Mouse (Mus musculus): Measurements from ENCODE around the gene Fbxw7. TPM values are rescaled to one million over a fixed set of nuclear protein-coding genes. Genes with fewer than 3 reads are reported as not detected.

The Fbxw7 gene
- polyA plus RNA-seq, 1 experiment from 2014 or later, result 16.8 TPM

DNA sequence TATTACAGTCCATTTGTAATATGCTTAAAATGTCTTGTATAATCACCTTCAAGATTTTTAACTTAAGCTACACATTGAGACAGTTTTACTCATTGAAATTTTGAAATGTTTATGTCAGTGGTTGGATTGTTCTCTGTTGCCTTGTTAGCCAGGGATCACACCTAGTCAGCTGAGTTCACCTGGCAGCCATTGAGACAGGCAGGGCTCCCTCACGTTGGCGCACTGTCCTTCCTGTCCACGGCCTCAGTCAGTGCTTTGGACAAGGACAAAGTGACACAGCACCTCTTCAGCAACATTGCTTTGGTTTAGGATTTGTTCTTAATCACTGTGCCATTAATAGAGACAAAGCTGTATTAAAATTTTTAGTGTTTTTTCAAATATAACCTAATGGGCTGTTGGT is 114.1 kb downstream of the Fbxw7 start:
- 89% methylated on average over 3 of the region's 3 CpGs for WGBS
- Histone ChIP-seq H3K4me1 (ENCODE audit: control insufficient read depth, insufficient read depth, low read length) (peaks cover 4% of the 10 kb centered on the region; the same call in 1 of the 2 replicates), H3K36me3 (ENCODE audit: control insufficient read depth, insufficient read depth, low read length) (no peaks in the 10 kb centered on the region), H3K27me3 (ENCODE audit: control insufficient read depth, insufficient read depth, low read length) (no peaks in the 10 kb centered on the region), H3K4me3 (ENCODE audit: low read depth, low read length) (no peak overlapping the region), H3K4me2 (replicated peaks; ENCODE audit: low read depth, low read length) (no peak overlapping the region), H3K9ac (replicated peaks; ENCODE audit: low read depth, low read length) (no peak overlapping the region), H3K27ac (ENCODE audit: low read length) (no peak overlapping the region), H3K9me3 (ENCODE audit: control insufficient read depth, low read depth, low read length) (no peaks in the 10 kb centered on the region)
- ATAC-seq (ENCODE audit: insufficient number of reproducible peaks, insufficient read depth, low FRiP score, low read depth), result no peak

GRCm38 (mm10) chr3:84930683-84931082 is 115.6 kb downstream of the Fbxw7 start:
- H3K4me1 ChIP-seq (ENCODE audit: control insufficient read depth, insufficient read depth, low read length), result peaks cover 1% of the 10 kb centered on the region; the same call in 1 of the 2 replicates
- no peaks in the 10 kb centered on the region for H3K36me3 ChIP-seq (ENCODE audit: control insufficient read depth, insufficient read depth, low read length)
- H3K27me3 ChIP-seq (ENCODE audit: control insufficient read depth, insufficient read depth, low read length), result no peaks in the 10 kb centered on the region
- H3K27ac ChIP-seq (ENCODE audit: low read length), result no peak overlapping the region
- no peak for ATAC-seq (ENCODE audit: insufficient number of reproducible peaks, insufficient read depth, low FRiP score, low read depth)
- no peak overlapping the region for H3K4me3 ChIP-seq (ENCODE audit: low read depth, low read length)
- WGBS, result 61% methylated on average over 3 of the region's 3 CpGs
- H3K9ac ChIP-seq (replicated peaks; ENCODE audit: low read depth, low read length), result no peak overlapping the region
- H3K4me2 ChIP-seq (replicated peaks; ENCODE audit: low read depth, low read length), result no peak overlapping the region
- no peaks in the 10 kb centered on the region for H3K9me3 ChIP-seq (ENCODE audit: control insufficient read depth, low read depth, low read length)

DNA sequence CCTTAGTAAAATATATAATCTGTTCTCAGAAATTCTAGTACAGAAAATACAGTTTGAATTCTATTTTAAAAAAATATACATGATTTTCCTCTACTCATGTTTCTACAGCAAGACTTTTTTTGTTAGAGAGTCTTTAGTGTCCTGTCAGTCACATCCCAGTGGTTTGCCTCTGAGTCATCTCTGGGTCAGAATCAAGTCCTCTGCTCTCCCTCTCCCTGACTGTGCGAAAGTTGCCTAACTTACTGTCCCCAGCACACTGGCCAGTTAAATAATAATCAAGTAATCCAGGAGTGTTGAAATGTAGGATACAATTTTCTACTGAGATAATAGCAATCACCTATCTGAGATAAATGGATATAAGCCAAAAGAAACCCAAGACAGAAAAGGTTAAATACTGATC is 120.7 kb downstream of the Fbxw7 start:
- 78% methylated on average over 1 of the region's 1 CpGs for WGBS
- Histone ChIP-seq H3K36me3 (ENCODE audit: control insufficient read depth, insufficient read depth, low read length) (no peaks in the 10 kb centered on the region), H3K9me3 (ENCODE audit: control insufficient read depth, low read depth, low read length) (no peaks in the 10 kb centered on the region), H3K9ac (replicated peaks; ENCODE audit: low read depth, low read length) (no peak overlapping the region), H3K4me1 (ENCODE audit: control insufficient read depth, insufficient read depth, low read length) (no peaks in the 10 kb centered on the region), H3K27ac (ENCODE audit: low read length) (no peak overlapping the region), H3K27me3 (ENCODE audit: control insufficient read depth, insufficient read depth, low read length) (no peaks in the 10 kb centered on the region), H3K4me3 (ENCODE audit: low read depth, low read length) (no peak overlapping the region), H3K4me2 (replicated peaks; ENCODE audit: low read depth, low read length) (no peak overlapping the region)
- ATAC-seq (ENCODE audit: insufficient number of reproducible peaks, insufficient read depth, low FRiP score, low read depth), result no peak

DNA sequence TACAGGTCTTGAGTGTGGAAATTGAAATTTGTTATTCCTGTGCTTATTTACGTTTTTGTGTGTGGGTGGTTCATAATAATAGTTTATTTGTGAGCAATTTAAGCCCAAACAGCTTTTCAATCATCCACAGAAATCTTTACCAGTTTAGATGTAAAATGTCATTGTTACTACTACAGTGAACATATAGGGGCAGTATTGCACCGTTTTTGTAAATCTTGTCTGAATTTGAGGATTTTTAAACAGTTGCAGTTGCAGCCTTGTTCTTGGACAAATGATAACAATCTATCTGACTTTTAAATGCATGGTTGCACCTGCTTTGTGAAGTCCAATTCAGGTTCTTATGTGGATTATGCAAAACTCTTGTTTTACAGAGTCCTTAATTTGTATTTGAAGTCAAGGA is 121.2 kb downstream of the Fbxw7 start:
- Histone ChIP-seq H3K4me3 (ENCODE audit: low read depth, low read length) (no peak overlapping the region), H3K27me3 (ENCODE audit: control insufficient read depth, insufficient read depth, low read length) (no peaks in the 10 kb centered on the region), H3K4me1 (ENCODE audit: control insufficient read depth, insufficient read depth, low read length) (no peaks in the 10 kb centered on the region), H3K9me3 (ENCODE audit: control insufficient read depth, low read depth, low read length) (no peaks in the 10 kb centered on the region), H3K9ac (replicated peaks; ENCODE audit: low read depth, low read length) (no peak overlapping the region), H3K4me2 (replicated peaks; ENCODE audit: low read depth, low read length) (no peak overlapping the region), H3K27ac (ENCODE audit: low read length) (no peak overlapping the region), H3K36me3 (ENCODE audit: control insufficient read depth, insufficient read depth, low read length) (no peaks in the 10 kb centered on the region)
- 40% methylated on average over 2 of the region's 2 CpGs for WGBS
- no peak for ATAC-seq (ENCODE audit: insufficient number of reproducible peaks, insufficient read depth, low FRiP score, low read depth)

DNA sequence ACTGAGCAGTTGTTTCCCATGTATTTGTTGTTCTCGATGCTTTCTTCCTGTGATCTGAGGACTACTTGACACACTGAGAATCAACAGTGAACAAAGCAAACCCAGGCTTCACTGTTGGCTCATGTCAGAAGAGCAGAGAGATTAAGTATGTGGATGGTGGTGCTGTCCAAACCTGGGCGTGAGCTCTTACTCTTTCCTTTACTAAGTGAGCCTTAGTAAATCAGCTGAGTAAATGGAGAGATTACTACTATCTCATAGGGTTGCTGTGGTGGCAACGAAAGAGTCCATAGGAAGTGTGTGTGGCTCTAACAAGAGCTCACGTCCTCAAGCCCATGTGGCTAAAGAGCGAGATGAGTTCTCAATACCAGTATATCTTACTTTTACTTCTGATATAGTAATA is 121.9 kb downstream of the Fbxw7 start:
- WGBS, result 76% methylated on average over 5 of the region's 5 CpGs
- ATAC-seq (ENCODE audit: insufficient number of reproducible peaks, insufficient read depth, low FRiP score, low read depth), result no peak
- no peaks in the 10 kb centered on the region for H3K4me1 ChIP-seq (ENCODE audit: control insufficient read depth, insufficient read depth, low read length)

GRCm38 (mm10) chr3:84937360-84938355 is 122.6 kb downstream of the Fbxw7 start:
- H3K27ac ChIP-seq (ENCODE audit: low read length), result no peak overlapping the region
- H3K4me3 ChIP-seq (ENCODE audit: low read depth, low read length), result no peak overlapping the region
- no peak overlapping the region for H3K4me2 ChIP-seq (replicated peaks; ENCODE audit: low read depth, low read length)
- H3K9ac ChIP-seq (replicated peaks; ENCODE audit: low read depth, low read length), result no peak overlapping the region
- peak; percentile 61; the same call in 1 of the 2 replicates for ATAC-seq (ENCODE audit: insufficient number of reproducible peaks, insufficient read depth, low FRiP score, low read depth)
- no peaks in the 10 kb centered on the region for H3K9me3 ChIP-seq (ENCODE audit: control insufficient read depth, low read depth, low read length)
- no peaks in the 10 kb centered on the region for H3K27me3 ChIP-seq (ENCODE audit: control insufficient read depth, insufficient read depth, low read length)
- no peaks in the 10 kb centered on the region for H3K36me3 ChIP-seq (ENCODE audit: control insufficient read depth, insufficient read depth, low read length)
- no peaks in the 10 kb centered on the region for H3K4me1 ChIP-seq (ENCODE audit: control insufficient read depth, insufficient read depth, low read length)
- 77% methylated on average over 12 of the region's 12 CpGs for WGBS

More for the DNA sequence above, 121.9 kb downstream of the Fbxw7 start:
- Histone ChIP-seq H3K9me3 (ENCODE audit: control insufficient read depth, low read depth, low read length) (no peaks in the 10 kb centered on the region), H3K27me3 (ENCODE audit: control insufficient read depth, insufficient read depth, low read length) (no peaks in the 10 kb centered on the region), H3K27ac (ENCODE audit: low read length) (no peak overlapping the region), H3K36me3 (ENCODE audit: control insufficient read depth, insufficient read depth, low read length) (no peaks in the 10 kb centered on the region), H3K4me2 (replicated peaks; ENCODE audit: low read depth, low read length) (no peak overlapping the region), H3K4me3 (ENCODE audit: low read depth, low read length) (no peak overlapping the region), H3K9ac (replicated peaks; ENCODE audit: low read depth, low read length) (no peak overlapping the region)

GRCm38 (mm10) chr3:84944933-84945332 is 129.9 kb downstream of the Fbxw7 start:
- Histone ChIP-seq H3K4me1 (ENCODE audit: control insufficient read depth, insufficient read depth, low read length) (no peaks in the 10 kb centered on the region), H3K36me3 (ENCODE audit: control insufficient read depth, insufficient read depth, low read length) (no peaks in the 10 kb centered on the region), H3K4me2 (replicated peaks; ENCODE audit: low read depth, low read length) (no peak overlapping the region), H3K9me3 (ENCODE audit: control insufficient read depth, low read depth, low read length) (no peaks in the 10 kb centered on the region), H3K27ac (ENCODE audit: low read length) (no peak overlapping the region), H3K27me3 (ENCODE audit: control insufficient read depth, insufficient read depth, low read length) (no peaks in the 10 kb centered on the region), H3K4me3 (ENCODE audit: low read depth, low read length) (no peak overlapping the region), H3K9ac (replicated peaks; ENCODE audit: low read depth, low read length) (no peak overlapping the region)
- 91% methylated on average over 3 of the region's 3 CpGs for WGBS
- no peak for ATAC-seq (ENCODE audit: insufficient number of reproducible peaks, insufficient read depth, low FRiP score, low read depth)

- Histone ChIP-seq H3K9ac (replicated peaks; ENCODE audit: low read depth, low read length) (no peak overlapping the region), H3K27ac (ENCODE audit: low read length) (no peak overlapping the region), H3K9me3 (ENCODE audit: control insufficient read depth, low read depth, low read length) (no peaks in the 10 kb centered on the region), H3K27me3 (ENCODE audit: control insufficient read depth, insufficient read depth, low read length) (no peaks in the 10 kb centered on the region), H3K4me1 (ENCODE audit: control insufficient read depth, insufficient read depth, low read length) (no peaks in the 10 kb centered on the region), H3K36me3 (ENCODE audit: control insufficient read depth, insufficient read depth, low read length) (no peaks in the 10 kb centered on the region), H3K4me2 (replicated peaks; ENCODE audit: low read depth, low read length) (no peak overlapping the region), H3K4me3 (ENCODE audit: low read depth, low read length) (no peak overlapping the region)
- 92% methylated on average over 1 of the region's 1 CpGs for WGBS
- ATAC-seq (ENCODE audit: insufficient number of reproducible peaks, insufficient read depth, low FRiP score, low read depth), result no peak
These were observed 131.3 kb downstream of the Fbxw7 start for GRCm38 (mm10) chr3:84946381-84946780.
